Mouse (Mus musculus) urinary bladder, adult 2 months (tissue): ENCODE measurements around the gene Rapgef2. TPM values are rescaled to one million over a fixed set of nuclear protein-coding genes. Genes with fewer than 3 reads are reported as not detected.

ENCODE experiments used
- DNase-seq: peaks from one replicate; pipeline ENCODE4 v3.0.0; 2022; ENCODE audit warnings: low spot score
- polyA plus RNA-seq: library from polyadenylated mRNA; depleted of rRNA; stranded (reverse); fragments of >200 nt; gene quantifications from 2 replicates; pipeline ENCODE4 v1.2.3, GENCODE M21; 2012

The Rapgef2 gene
- polyA plus RNA-seq, 1 experiment: 10.9 TPM

GRCm38 (mm10) chr3:79283031-79283430, 3.3 kb downstream of the Rapgef2 start:
- DNase-seq: no peak

GRCm38 (mm10) chr3:79275856-79276645, 10.3 kb downstream of the Rapgef2 start:
- DNase-seq: no peak

GRCm38 (mm10) chr3:79273350-79273749, 13.0 kb downstream of the Rapgef2 start:
- DNase-seq: no peak

- no peak for DNase-seq
These were observed 13.4 kb downstream of the Rapgef2 start for GRCm38 (mm10) chr3:79272939-79273338.

DNA sequence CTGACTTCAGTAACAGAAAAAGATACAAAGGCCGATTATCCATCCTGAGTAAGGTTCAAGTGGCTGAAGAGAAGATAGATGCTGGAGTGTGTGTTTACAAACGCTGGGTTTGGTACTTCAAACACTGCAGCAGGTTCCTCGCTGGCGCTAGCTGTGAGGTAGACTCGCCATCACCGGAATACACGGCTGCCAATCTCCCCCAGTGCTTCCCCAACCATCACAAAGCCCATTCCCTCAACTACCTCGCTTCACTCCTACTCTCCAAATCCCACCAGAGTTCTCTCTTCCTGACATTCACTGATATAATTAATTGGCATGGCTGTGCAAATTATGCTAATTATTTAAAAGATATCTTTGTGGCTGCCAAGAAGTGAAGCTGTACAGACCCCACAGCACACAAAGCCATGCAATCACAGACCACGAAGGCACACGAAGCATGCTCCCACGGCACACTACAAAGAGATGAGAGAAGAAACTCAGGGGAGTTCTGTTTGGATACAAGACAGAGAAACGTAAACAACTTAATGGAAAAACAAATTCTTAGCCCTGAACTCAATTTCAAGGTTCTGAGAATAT, 15.2 kb downstream of the Rapgef2 start:
- no peak for DNase-seq

GRCm38 (mm10) chr3:79269872-79270271, 16.4 kb downstream of the Rapgef2 start:
- DNase-seq: no peak

DNA sequence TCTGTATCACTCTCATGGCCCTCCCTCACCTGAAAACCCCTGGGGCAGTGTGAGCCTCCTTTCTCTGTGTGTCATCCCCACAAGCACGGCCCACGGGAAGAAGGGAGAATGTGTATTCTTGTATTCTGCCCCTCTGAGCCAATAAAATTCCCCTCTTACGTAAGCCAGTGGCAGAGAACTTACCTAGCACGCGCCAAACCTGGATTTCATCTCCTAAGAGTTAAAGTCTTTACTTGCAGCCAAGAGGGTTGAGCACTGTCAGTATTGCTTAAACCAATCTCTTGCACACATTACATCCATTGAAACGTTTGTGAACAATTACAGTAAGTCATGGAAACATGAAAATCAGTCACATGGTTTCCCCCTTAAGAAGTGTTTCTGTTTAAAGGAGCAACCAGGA, 19.3 kb downstream of the Rapgef2 start:
- no peak for DNase-seq

- no peak for DNase-seq
These were observed 24.5 kb downstream of the Rapgef2 start for GRCm38 (mm10) chr3:79261816-79262316.

- no peak for DNase-seq
These were observed 32.3 kb downstream of the Rapgef2 start for GRCm38 (mm10) chr3:79254023-79254422.

GRCm38 (mm10) chr3:79253416-79253815, 32.9 kb downstream of the Rapgef2 start:
- DNase-seq: no peak

DNA sequence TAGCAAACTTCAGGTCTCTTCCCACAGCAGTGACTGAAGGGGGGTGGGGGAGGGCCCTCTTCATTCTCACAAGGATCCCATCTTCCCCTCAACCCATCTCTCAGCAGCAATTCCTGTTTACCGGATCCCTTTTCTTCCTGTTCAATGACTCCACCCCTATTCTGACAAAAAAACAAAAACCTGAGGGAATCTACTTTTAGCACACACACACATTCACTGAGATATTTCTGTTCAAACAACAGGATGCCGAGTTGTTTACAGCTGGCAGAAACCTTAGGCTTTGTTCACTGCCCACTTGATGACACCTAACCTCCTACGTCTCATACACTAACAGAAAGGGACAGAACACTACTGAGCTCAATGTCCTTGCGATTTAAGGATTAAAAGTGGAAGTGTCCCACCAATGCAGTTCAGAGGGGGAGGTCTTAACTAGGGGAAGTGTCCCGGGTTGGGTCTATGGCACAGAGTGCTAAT, 33.4 kb downstream of the Rapgef2 start:
- DNase-seq: no peak

GRCm38 (mm10) chr3:79249955-79250354, 36.4 kb downstream of the Rapgef2 start:
- no peak for DNase-seq

DNA sequence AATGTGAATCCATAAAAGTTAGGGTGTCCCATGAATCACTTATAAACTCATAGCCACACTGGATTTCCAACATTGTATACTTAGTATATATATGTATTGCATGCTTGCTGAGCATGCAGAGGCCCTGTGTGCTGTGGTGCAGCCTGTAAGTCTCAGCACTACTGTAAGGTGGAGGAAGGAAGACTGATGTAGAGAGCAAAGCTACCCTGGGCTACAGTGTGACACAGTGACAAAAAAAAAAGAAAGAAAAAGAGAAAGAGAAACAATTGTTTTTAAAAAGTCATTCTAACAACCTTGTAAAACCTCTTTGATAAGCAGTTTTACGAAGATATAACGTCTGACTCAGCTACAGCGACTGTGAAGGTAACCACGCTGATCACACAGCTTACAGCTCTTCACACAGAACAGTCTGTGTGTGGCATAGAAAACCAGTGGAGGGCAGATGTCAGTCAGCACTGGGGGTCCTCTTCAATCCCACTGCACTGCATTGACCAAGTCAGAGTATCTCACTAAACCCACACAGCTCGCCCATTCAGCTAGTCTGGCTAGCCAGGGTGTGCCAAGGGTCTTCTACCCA, 37.6 kb downstream of the Rapgef2 start:
- no peak for DNase-seq

DNA sequence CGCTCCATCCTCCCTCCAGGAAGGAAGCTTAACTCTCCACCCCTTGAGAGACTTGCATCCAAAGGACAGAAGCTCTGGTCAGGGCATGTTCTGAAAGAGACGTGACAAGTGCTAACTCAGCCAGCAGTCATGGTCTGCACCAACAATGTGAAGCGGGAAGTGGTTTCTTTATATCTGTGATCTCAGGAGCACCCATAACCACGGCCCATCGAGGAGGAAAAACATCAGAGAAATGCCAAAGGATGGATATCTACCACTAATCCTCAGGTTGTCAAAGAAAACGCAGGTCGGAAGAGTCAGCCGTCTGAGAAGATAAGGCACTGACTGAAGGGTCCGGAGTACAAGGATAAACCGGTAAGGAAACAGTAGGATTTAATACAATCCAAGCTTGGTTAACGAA, 38.1 kb downstream of the Rapgef2 start:
- no peak for DNase-seq

GRCm38 (mm10) chr3:79244347-79244746, 42.0 kb downstream of the Rapgef2 start:
- DNase-seq: no peak

DNA sequence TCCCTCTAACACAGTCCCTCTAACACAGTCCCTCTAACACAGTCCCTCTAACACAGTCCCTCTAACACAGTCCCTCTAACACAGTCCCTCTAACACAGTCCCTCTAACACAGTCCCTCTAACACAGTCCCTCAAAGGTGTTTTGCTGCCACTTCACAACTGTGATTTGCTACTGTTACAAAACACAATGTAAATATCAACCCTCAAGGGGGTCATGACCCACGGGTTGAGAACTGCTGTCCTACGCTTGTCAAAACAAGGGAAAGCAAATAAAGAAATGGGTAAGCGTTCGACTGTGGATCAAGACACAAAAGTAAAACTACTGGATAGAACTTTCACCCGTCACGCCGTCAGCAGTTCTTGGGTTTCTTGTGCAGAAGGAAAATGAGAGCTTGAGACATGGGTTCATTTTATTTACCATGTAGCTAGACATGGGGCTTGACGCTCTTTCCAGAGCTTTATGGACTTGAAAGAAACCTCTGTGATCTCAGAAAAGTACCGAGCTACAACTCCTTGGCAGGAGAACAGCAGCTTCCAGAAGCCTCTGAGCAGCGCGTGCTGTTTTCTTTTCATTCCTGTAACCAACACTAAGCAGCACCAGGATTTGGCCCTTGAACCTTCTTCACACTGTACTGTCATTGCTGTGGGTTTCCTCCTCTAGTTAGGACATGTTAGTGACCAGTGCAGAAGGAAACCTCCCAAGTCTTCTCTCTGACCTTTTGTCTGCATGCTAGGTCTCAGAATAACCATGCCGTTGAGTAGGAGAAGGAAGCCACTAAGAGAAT, 43.2 kb downstream of the Rapgef2 start:
- no peak for DNase-seq

- DNase-seq: no peak
These were observed 44.0 kb downstream of the Rapgef2 start for GRCm38 (mm10) chr3:79242298-79242697.

DNA sequence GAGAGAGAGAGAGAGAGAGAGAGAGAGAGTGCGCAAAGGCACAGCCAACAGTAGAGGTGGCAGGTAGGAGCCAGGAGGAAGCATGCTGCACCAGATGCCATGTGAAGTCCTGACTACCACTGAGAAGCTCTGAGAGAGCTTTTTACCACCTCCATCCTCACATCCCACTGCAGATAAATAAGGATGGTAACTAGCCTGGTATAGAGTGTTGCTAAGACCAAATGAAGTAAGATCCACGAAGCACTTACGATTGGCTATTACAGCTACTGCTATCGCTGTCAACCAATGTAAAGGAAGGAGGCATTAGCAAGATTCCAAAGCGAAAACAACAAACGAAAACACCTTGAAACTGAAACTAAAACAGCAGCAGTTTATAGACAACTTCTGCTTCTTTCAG, 47.3 kb downstream of the Rapgef2 start:
- DNase-seq: no peak

- no peak for DNase-seq
These were observed 47.8 kb downstream of the Rapgef2 start for GRCm38 (mm10) chr3:79238456-79239065.

- no peak for DNase-seq
These were observed 48.5 kb downstream of the Rapgef2 start for GRCm38 (mm10) chr3:79237619-79238342.

DNA sequence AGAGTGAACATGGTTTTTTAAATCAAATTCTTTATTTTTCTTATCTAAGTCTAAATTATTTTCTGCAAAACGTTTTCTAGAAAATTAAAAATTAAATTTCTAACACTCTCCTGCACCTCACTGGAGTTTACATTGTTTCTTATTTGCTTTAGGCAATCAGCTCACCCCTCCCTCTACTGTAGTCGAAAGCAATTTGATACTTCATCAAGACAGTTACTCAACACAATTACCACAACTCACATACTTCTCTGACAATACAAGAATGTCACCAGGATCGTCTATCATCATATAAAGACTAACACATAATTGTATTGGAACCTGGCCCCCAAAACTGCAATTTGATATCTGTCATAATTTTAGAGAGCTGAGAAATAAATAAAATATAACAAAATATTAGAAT, 51.8 kb downstream of the Rapgef2 start:
- no peak for DNase-seq
